Mouse (Mus musculus): ENCODE results near the gene Olfr697. TPM values are rescaled to one million over a fixed set of nuclear protein-coding genes. Genes with fewer than 3 reads are reported as not detected.
"Not testable (repeated sequence)": the region's sequence is repeated elsewhere in the genome, so short reads cannot be mapped to it uniquely, and the experiment has no call there.

Olfr697 gene
- not detected in 2 replicates for polyA plus RNA-seq (2015; fragmentation: Nextera tagmentation; extraction: Ambion mirVana)

GRCm38 (mm10) chr7:106742343-106742742, at the start of gene Olfr697:
TSS of gene Olfr697 (minus strand) at chr7:106742443.
- no peaks in the 10 kb centered on the region for H3K4me1 ChIP-seq (ENCODE audit: insufficient read depth, low read length)
- no peak within 1 kb of the TSS for H3K4me2 ChIP-seq (replicated peaks; ENCODE audit: low read depth, low read length)
- no peak within 1 kb of the TSS for H3K9ac ChIP-seq (replicated peaks; ENCODE audit: low read length)
- WGBS = 82% methylated on average over 1 of the region's 1 CpGs
- H3K27ac ChIP-seq (ENCODE audit: low read length) = no peak within 1 kb of the TSS
- H3K4me3 ChIP-seq (ENCODE audit: low read length) = no peak within 1 kb of the TSS
- H3K36me3 ChIP-seq (ENCODE audit: insufficient read depth, low read length) = no peaks in the 10 kb centered on the region
- no peaks in the 10 kb centered on the region for H3K27me3 ChIP-seq (ENCODE audit: insufficient read depth, low read length)
- H3K9me3 ChIP-seq (ENCODE audit: low read length) = no peaks in the 10 kb centered on the region
- ATAC-seq (ENCODE audit: low FRiP score, low TSS enrichment) = no peak

- Histone ChIP-seq H3K4me1 (ENCODE audit: insufficient read depth, low read length) (no peaks in the 10 kb centered on the region), H3K4me2 (replicated peaks; ENCODE audit: low read depth, low read length) (no peak overlapping the region)
- ATAC-seq (ENCODE audit: low FRiP score, low TSS enrichment) = no peak
Measured at GRCm38 (mm10) chr7:106788330-106788729, 46.1 kb upstream of the Olfr697 start.

GRCm38 (mm10) chr7:106761008-106761407, 18.8 kb upstream of the Olfr697 start:
- WGBS = 90% methylated on average over 2 of the region's 2 CpGs
- not testable (repeated sequence) for H3K9me3 ChIP-seq (ENCODE audit: low read length); H3K4me3 ChIP-seq (ENCODE audit: low read length); ATAC-seq (ENCODE audit: low FRiP score, low TSS enrichment); H3K9ac ChIP-seq (replicated peaks; ENCODE audit: low read length); H3K4me1 ChIP-seq (ENCODE audit: insufficient read depth, low read length); H3K27ac ChIP-seq (ENCODE audit: low read length); H3K4me2 ChIP-seq (replicated peaks; ENCODE audit: low read depth, low read length); H3K36me3 ChIP-seq (ENCODE audit: insufficient read depth, low read length); H3K27me3 ChIP-seq (ENCODE audit: insufficient read depth, low read length)

More at GRCm38 (mm10) chr7:106788330-106788729, 46.1 kb upstream of the Olfr697 start:
- H3K27me3 ChIP-seq (ENCODE audit: insufficient read depth, low read length) = no peaks in the 10 kb centered on the region
- no peak overlapping the region for H3K9ac ChIP-seq (replicated peaks; ENCODE audit: low read length)
- H3K36me3 ChIP-seq (ENCODE audit: insufficient read depth, low read length) = no peaks in the 10 kb centered on the region
- no peak overlapping the region for H3K4me3 ChIP-seq (ENCODE audit: low read length)
- no peak overlapping the region for H3K27ac ChIP-seq (ENCODE audit: low read length)
- H3K9me3 ChIP-seq (ENCODE audit: low read length) = no peaks in the 10 kb centered on the region

- no peaks in the 10 kb centered on the region for H3K4me1 ChIP-seq (ENCODE audit: insufficient read depth, low read length)
- no peak overlapping the region for H3K4me2 ChIP-seq (replicated peaks; ENCODE audit: low read depth, low read length)
- WGBS = 80% methylated on average over 2 of the region's 2 CpGs
- no peak for ATAC-seq (ENCODE audit: low FRiP score, low TSS enrichment)
- H3K4me3 ChIP-seq (ENCODE audit: low read length) = no peak overlapping the region
- no peak overlapping the region for H3K9ac ChIP-seq (replicated peaks; ENCODE audit: low read length)
- H3K36me3 ChIP-seq (ENCODE audit: insufficient read depth, low read length) = no peaks in the 10 kb centered on the region
- H3K9me3 ChIP-seq (ENCODE audit: low read length) = no peaks in the 10 kb centered on the region
- no peaks in the 10 kb centered on the region for H3K27me3 ChIP-seq (ENCODE audit: insufficient read depth, low read length)
- H3K27ac ChIP-seq (ENCODE audit: low read length) = no peak overlapping the region
Measured at GRCm38 (mm10) chr7:106758800-106759199, 16.6 kb upstream of the Olfr697 start.

- no peak for ATAC-seq (ENCODE audit: low FRiP score, low TSS enrichment)
- H3K4me3 ChIP-seq (ENCODE audit: low read length) = no peak within 1 kb of the TSS
Measured at GRCm38 (mm10) chr7:106755297-106755696, 13.1 kb upstream of the Olfr697 start, which contains the start of gene Olfr698. TSS of gene Olfr698 (minus strand) at chr7:106755397.

GRCm38 (mm10) chr7:106745811-106746210, 3.6 kb upstream of the Olfr697 start:
- Histone ChIP-seq H3K4me2 (replicated peaks; ENCODE audit: low read depth, low read length) (no peak overlapping the region), H3K27me3 (ENCODE audit: insufficient read depth, low read length) (no peaks in the 10 kb centered on the region), H3K9ac (replicated peaks; ENCODE audit: low read length) (no peak overlapping the region), H3K27ac (ENCODE audit: low read length) (no peak overlapping the region), H3K9me3 (ENCODE audit: low read length) (no peaks in the 10 kb centered on the region), H3K4me3 (ENCODE audit: low read length) (no peak overlapping the region), H3K36me3 (ENCODE audit: insufficient read depth, low read length) (no peaks in the 10 kb centered on the region), H3K4me1 (ENCODE audit: insufficient read depth, low read length) (no peaks in the 10 kb centered on the region)
- WGBS = 93% methylated on average over 5 of the region's 5 CpGs
- ATAC-seq (ENCODE audit: low FRiP score, low TSS enrichment) = no peak

More at GRCm38 (mm10) chr7:106755297-106755696, 13.1 kb upstream of the Olfr697 start, which contains the start of gene Olfr698:
- no peaks in the 10 kb centered on the region for H3K27me3 ChIP-seq (ENCODE audit: insufficient read depth, low read length)
- H3K9me3 ChIP-seq (ENCODE audit: low read length) = no peaks in the 10 kb centered on the region
- H3K4me1 ChIP-seq (ENCODE audit: insufficient read depth, low read length) = no peaks in the 10 kb centered on the region
- no peaks in the 10 kb centered on the region for H3K36me3 ChIP-seq (ENCODE audit: insufficient read depth, low read length)
- H3K9ac ChIP-seq (replicated peaks; ENCODE audit: low read length) = no peak within 1 kb of the TSS
- H3K27ac ChIP-seq (ENCODE audit: low read length) = no peak within 1 kb of the TSS
- H3K4me2 ChIP-seq (replicated peaks; ENCODE audit: low read depth, low read length) = no peak within 1 kb of the TSS

- Histone ChIP-seq H3K27ac (ENCODE audit: low read length) (no peak overlapping the region), H3K4me1 (ENCODE audit: insufficient read depth, low read length) (no peaks in the 10 kb centered on the region), H3K4me3 (ENCODE audit: low read length) (no peak overlapping the region), H3K9ac (replicated peaks; ENCODE audit: low read length) (no peak overlapping the region), H3K4me2 (replicated peaks; ENCODE audit: low read depth, low read length) (no peak overlapping the region), H3K27me3 (ENCODE audit: insufficient read depth, low read length) (no peaks in the 10 kb centered on the region), H3K9me3 (ENCODE audit: low read length) (no peaks in the 10 kb centered on the region), H3K36me3 (ENCODE audit: insufficient read depth, low read length) (no peaks in the 10 kb centered on the region)
- no peak for ATAC-seq (ENCODE audit: low FRiP score, low TSS enrichment)
Measured at GRCm38 (mm10) chr7:106737028-106737427, 5.2 kb downstream of the Olfr697 start.

GRCm38 (mm10) chr7:106733717-106734116, 8.5 kb downstream of the Olfr697 start:
- no peak overlapping the region for H3K9ac ChIP-seq (replicated peaks; ENCODE audit: low read length)
- H3K27ac ChIP-seq (ENCODE audit: low read length) = no peak overlapping the region
- H3K36me3 ChIP-seq (ENCODE audit: insufficient read depth, low read length) = no peaks in the 10 kb centered on the region
- H3K4me2 ChIP-seq (replicated peaks; ENCODE audit: low read depth, low read length) = no peak overlapping the region
- 40% methylated on average over 2 of the region's 2 CpGs for WGBS
- no peaks in the 10 kb centered on the region for H3K4me1 ChIP-seq (ENCODE audit: insufficient read depth, low read length)
- H3K9me3 ChIP-seq (ENCODE audit: low read length) = no peaks in the 10 kb centered on the region
- no peak for ATAC-seq (ENCODE audit: low FRiP score, low TSS enrichment)
- H3K4me3 ChIP-seq (ENCODE audit: low read length) = no peak overlapping the region
- no peaks in the 10 kb centered on the region for H3K27me3 ChIP-seq (ENCODE audit: insufficient read depth, low read length)

GRCm38 (mm10) chr7:106725654-106726053, 16.6 kb downstream of the Olfr697 start:
- not testable (repeated sequence) for H3K4me3 ChIP-seq (ENCODE audit: low read length); H3K4me1 ChIP-seq (ENCODE audit: insufficient read depth, low read length); ATAC-seq (ENCODE audit: low FRiP score, low TSS enrichment); H3K9me3 ChIP-seq (ENCODE audit: low read length); H3K9ac ChIP-seq (replicated peaks; ENCODE audit: low read length); H3K36me3 ChIP-seq (ENCODE audit: insufficient read depth, low read length); H3K27ac ChIP-seq (ENCODE audit: low read length); H3K4me2 ChIP-seq (replicated peaks; ENCODE audit: low read depth, low read length); H3K27me3 ChIP-seq (ENCODE audit: insufficient read depth, low read length)
- WGBS = 90% methylated on average over 2 of the region's 2 CpGs

- Histone ChIP-seq H3K27me3 (ENCODE audit: insufficient read depth, low read length) (no peaks in the 10 kb centered on the region), H3K4me1 (ENCODE audit: insufficient read depth, low read length) (no peaks in the 10 kb centered on the region), H3K36me3 (ENCODE audit: insufficient read depth, low read length) (no peaks in the 10 kb centered on the region), H3K9me3 (ENCODE audit: low read length) (no peaks in the 10 kb centered on the region), H3K27ac (ENCODE audit: low read length) (no peak within 1 kb of the TSS), H3K4me2 (replicated peaks; ENCODE audit: low read depth, low read length) (no peak within 1 kb of the TSS), H3K4me3 (ENCODE audit: low read length) (no peak within 1 kb of the TSS), H3K9ac (replicated peaks; ENCODE audit: low read length) (no peak within 1 kb of the TSS)
- no peak for ATAC-seq (ENCODE audit: low FRiP score, low TSS enrichment)
Measured at GRCm38 (mm10) chr7:106716296-106716695, 25.9 kb downstream of the Olfr697 start, which contains the start of gene Olfr695. TSS of gene Olfr695 (minus strand) at chr7:106716396.
